Mouse (Mus musculus) brain, embryonic 18.5 days (tissue): ENCODE measurements at regions not wholly inside any gene's neighbourhood (a gene's known extent, or its start where the extent isn't known, plus 50 kb on each side); places are given as distances from the start of the nearest gene placed in this dataset.

Source experiments
- DNase-seq: peaks from one replicate; pipeline ENCODE4 v3.0.0-alpha.2; 2012; ENCODE audit warnings: low read depth, low spot score

GRCm38 (mm10) chrX:76680890-76681289 is 78.2 kb upstream of the Cldn34d start:
- peak; percentile 28 for DNase-seq
